Mouse (Mus musculus): ENCODE measurements around the gene Ssr1.

DNA sequence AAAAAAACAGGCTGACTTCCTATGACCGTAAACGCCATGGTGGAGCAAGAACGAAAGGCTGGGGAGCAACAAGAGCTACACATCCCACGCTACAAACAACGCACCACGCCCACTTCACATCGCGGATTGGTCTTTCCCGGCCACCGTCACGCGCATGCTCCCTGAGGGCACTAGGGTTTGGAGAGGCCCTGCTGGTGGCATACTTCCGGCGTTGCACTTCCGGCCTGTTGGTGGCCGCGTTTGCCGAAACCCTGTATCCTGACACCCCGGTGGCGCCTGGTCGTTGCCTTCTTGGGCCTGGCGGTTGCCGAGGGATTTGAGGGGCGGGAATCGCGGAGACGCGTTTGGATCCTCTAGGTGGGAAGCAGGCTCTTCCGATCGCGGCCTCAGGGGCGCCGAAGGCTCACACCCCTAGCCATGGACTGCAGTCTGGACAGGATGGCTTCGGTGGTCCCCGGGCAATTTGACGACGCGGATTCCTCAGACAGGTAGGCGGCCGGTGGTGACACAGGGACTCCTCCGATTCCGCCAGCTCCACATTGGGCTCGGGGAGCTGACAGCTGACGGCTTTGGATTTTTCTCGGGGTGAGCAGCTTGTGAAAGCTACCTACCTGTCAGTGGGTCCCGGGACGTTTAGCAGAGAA, 43.1 kb upstream of the Ssr1 start, which contains the start of gene Cage1:
- TF ChIP-seq CTCF (IDR thresholded peaks at IDR 0.05; ENCODE audit: low read depth, low read length) (no peak), POLR2A (IDR thresholded peaks at IDR 0.05; ENCODE audit: insufficient read depth, low read length) (peak; percentile 32), EP300 (IDR thresholded peaks at IDR 0.05; ENCODE audit: insufficient read depth, low read depth, low read length) (peak; percentile 59; the same call in 1 of the 2 replicates)

All from ES-Bruce4 (cell line).